8 mouse cellular contexts compared by ENCODE assay signal in the genomic region with DNA sequence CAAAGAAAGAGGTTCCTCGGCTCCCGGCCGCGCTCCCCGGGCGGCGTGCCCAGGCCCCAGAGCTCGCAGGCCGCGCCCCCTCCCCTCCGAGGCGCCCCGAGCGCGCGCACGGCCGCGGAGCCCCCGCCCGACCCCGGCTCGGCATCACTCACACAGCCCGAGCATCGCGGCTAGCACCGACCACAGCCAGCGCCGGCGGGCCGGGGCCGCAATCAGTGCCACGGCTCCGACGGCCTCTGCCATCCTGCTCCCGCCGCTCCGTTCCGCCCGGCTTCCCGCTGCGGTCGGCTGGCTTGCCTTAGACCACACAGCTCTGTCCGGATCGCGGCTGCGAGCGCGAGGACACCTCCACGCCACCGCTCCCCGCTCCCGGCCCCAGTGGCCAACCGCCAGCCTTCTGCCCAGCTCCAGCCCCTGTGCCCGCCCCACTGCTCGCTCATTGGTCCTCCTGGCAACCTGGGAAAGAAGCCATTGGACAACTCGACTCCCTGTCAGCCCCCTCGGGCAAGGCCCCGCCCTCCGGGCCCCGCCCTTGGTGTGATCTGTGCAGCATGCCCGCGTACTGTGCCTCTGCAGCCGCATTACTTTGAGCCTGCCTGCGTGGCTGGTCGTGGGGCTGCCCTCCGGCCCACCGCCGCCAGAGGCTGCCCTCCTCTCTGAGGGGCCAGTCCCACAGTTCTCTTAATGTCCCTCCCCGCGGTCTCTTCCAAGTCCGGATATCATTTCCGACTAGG. TPM values are rescaled to one million over a fixed set of nuclear protein-coding genes. Genes with fewer than 3 reads are reported as not detected.
DNase-seq lines count a peak whose midpoint lies in the region; ATAC-seq and TF ChIP-seq lines count a peak whose summit lies in the region.

Gene Mpzl1, minus strand, starts transcription at position 388 of the 734 bp plus-strand sequence.

- H3K9ac ChIP-seq in heart, embryonic 12.5 days: peak within 1 kb of the TSS; percentile 96
- H3K9ac ChIP-seq in kidney, postnatal 0 days (ENCODE audit: low read depth, low read length): peak within 1 kb of the TSS; percentile 95
- H3K9ac ChIP-seq in liver, embryonic 11.5 days (ENCODE audit: low read depth, low read length): peak within 1 kb of the TSS; percentile 61
- peak within 1 kb of the TSS; percentile 82 for H3K9ac ChIP-seq in stomach, embryonic 14.5 days (replicated peaks; ENCODE audit: low read depth, low read length)

- H3K27ac ChIP-seq in heart, embryonic 12.5 days (ENCODE audit: poor library complexity, severe bottlenecking): peak within 1 kb of the TSS; percentile 97
- H3K27ac ChIP-seq in kidney, postnatal 0 days: peak within 1 kb of the TSS; percentile 97
- H3K27ac ChIP-seq in liver, embryonic 11.5 days (ENCODE audit: low read depth, low read length): peak within 1 kb of the TSS; percentile 65
- peak within 1 kb of the TSS; percentile 98 for H3K27ac ChIP-seq in stomach, embryonic 14.5 days (ENCODE audit: low read length)

- no peaks in the 10 kb centered on the region for H3K27me3 ChIP-seq in heart, embryonic 12.5 days (replicated peaks)
- H3K27me3 ChIP-seq in kidney, postnatal 0 days (ENCODE audit: insufficient read depth, low read length): no peaks in the 10 kb centered on the region
- H3K27me3 ChIP-seq in liver, embryonic 11.5 days (replicated peaks; ENCODE audit: control insufficient read depth, insufficient read depth, low read length): no peaks in the 10 kb centered on the region
- H3K27me3 ChIP-seq in stomach, embryonic 14.5 days (ENCODE audit: control insufficient read depth, insufficient read depth, low read length): no peaks in the 10 kb centered on the region

- peak; percentile 40 for TF ChIP-seq CTCF in kidney, postnatal 0 days (IDR thresholded peaks at IDR 0.05; ENCODE audit: low read depth)

- under 1% methylated on average over 71 of the region's 73 CpGs for WGBS in heart, embryonic 12.5 days
- under 1% methylated on average over 67 of the region's 73 CpGs for WGBS in kidney, postnatal 0 days
- under 1% methylated on average over 67 of the region's 73 CpGs for WGBS in liver, embryonic 11.5 days
- 1% methylated on average over 57 of the region's 73 CpGs for WGBS in stomach, embryonic 14.5 days

- peak; percentile 100 for ATAC-seq in erythroid progenitor cell, adult 5-6 weeks (replicated peaks; ENCODE audit: low FRiP score, poor library complexity, severe bottlenecking)
- peak; percentile 99 for ATAC-seq in heart, embryonic 12.5 days (ENCODE audit: insufficient number of reproducible peaks, low FRiP score)
- peak; percentile 99 for ATAC-seq in kidney, postnatal 0 days (replicated peaks; ENCODE audit: low FRiP score, low read depth)
- peak; percentile 99 for ATAC-seq in liver, embryonic 11.5 days (replicated peaks; ENCODE audit: low FRiP score)
- ATAC-seq in stomach, embryonic 14.5 days (ENCODE audit: insufficient number of reproducible peaks, insufficient read depth, low FRiP score, low read depth): peak; percentile 99

- DNase-seq in CD4-positive helper T cell, adult 2 months (ENCODE audit: low read depth, low spot score): peak; percentile 94
- DNase-seq in brain, embryonic 18.5 days (ENCODE audit: low read depth, low spot score): peak; percentile 95
- DNase-seq in kidney, postnatal 0 days (ENCODE audit: low spot score): peak; percentile 99
- peak; percentile 97 for DNase-seq in liver, embryonic 11.5 days (ENCODE audit: low spot score)
- DNase-seq in naive thymus-derived CD4-positive, alpha-beta T cell, adult 2 months (ENCODE audit: low read depth): peak; percentile 95

- peak within 1 kb of the TSS; percentile 70 for H3K4me2 ChIP-seq in heart, embryonic 12.5 days
- peak within 1 kb of the TSS; percentile 76 for H3K4me2 ChIP-seq in kidney, postnatal 0 days (ENCODE audit: low read length)
- H3K4me2 ChIP-seq in liver, embryonic 11.5 days: peak within 1 kb of the TSS; percentile 66
- peak within 1 kb of the TSS; percentile 72 for H3K4me2 ChIP-seq in stomach, embryonic 14.5 days (replicated peaks; ENCODE audit: low read depth, low read length)

- no peaks in the 10 kb centered on the region for H3K9me3 ChIP-seq in heart, embryonic 12.5 days (replicated peaks)
- no peaks in the 10 kb centered on the region for H3K9me3 ChIP-seq in kidney, postnatal 0 days (replicated peaks; ENCODE audit: low read length)
- H3K9me3 ChIP-seq in liver, embryonic 11.5 days (ENCODE audit: control insufficient read depth, low read length): no peaks in the 10 kb centered on the region
- no peaks in the 10 kb centered on the region for H3K9me3 ChIP-seq in stomach, embryonic 14.5 days (ENCODE audit: control insufficient read depth, low read depth, low read length)

- peaks cover 49% of the 10 kb centered on the region for H3K4me1 ChIP-seq in heart, embryonic 12.5 days (replicated peaks)
- peaks cover 30% of the 10 kb centered on the region for H3K4me1 ChIP-seq in kidney, postnatal 0 days (replicated peaks; ENCODE audit: insufficient read depth, low read length)
- peaks cover 36% of the 10 kb centered on the region for H3K4me1 ChIP-seq in liver, embryonic 11.5 days (replicated peaks; ENCODE audit: control insufficient read depth, insufficient read depth, low read length)
- peaks cover 31% of the 10 kb centered on the region for H3K4me1 ChIP-seq in stomach, embryonic 14.5 days (ENCODE audit: control insufficient read depth, insufficient read depth, low read length)

- peak within 1 kb of the TSS; percentile 88 for H3K4me3 ChIP-seq in heart, embryonic 12.5 days
- peak within 1 kb of the TSS; percentile 88 for H3K4me3 ChIP-seq in kidney, postnatal 0 days (replicated peaks; ENCODE audit: low read depth, low read length)
- H3K4me3 ChIP-seq in liver, embryonic 11.5 days (ENCODE audit: low read depth, low read length): peak within 1 kb of the TSS; percentile 61
- peak within 1 kb of the TSS; percentile 78 for H3K4me3 ChIP-seq in stomach, embryonic 14.5 days (ENCODE audit: low read depth, low read length)

- H3K36me3 ChIP-seq in heart, embryonic 12.5 days: no peaks in the 10 kb centered on the region
- H3K36me3 ChIP-seq in kidney, postnatal 0 days (ENCODE audit: insufficient read depth, low read length): no peaks in the 10 kb centered on the region
- H3K36me3 ChIP-seq in liver, embryonic 11.5 days (ENCODE audit: control insufficient read depth, insufficient read depth, low read length): no peaks in the 10 kb centered on the region
- no peaks in the 10 kb centered on the region for H3K36me3 ChIP-seq in stomach, embryonic 14.5 days (ENCODE audit: control insufficient read depth, insufficient read depth, low read length)

RNA-seq across cellular contexts. Expression of gene Mpzl1, which starts in this region (rescaled TPM):
- total RNA-seq in erythroid progenitor cell, adult 5-6 weeks (2015; ENCODE audit: low replicate concordance): 2.9 and 31.0 TPM in 2 replicates
- total RNA-seq in erythroid progenitor cell, adult 5-6 weeks (2017; ENCODE audit: low replicate concordance): 3.0 TPM in 1 of 2 replicates, not detected in the other
- polyA plus RNA-seq in heart, embryonic 12.5 days (2016; fragmentation: Nextera tagmentation; extraction: Ambion mirVana): 126 and 135 TPM in 2 replicates
- polyA plus RNA-seq in kidney, postnatal 0 days (2015; fragmentation: Nextera tagmentation; extraction: Ambion mirVana): 186 and 191 TPM in 2 replicates
- polyA plus RNA-seq in liver, embryonic 11.5 days (2014; fragmentation: Nextera tagmentation; extraction: Ambion mirVana): 85.7 and 89.5 TPM in 2 replicates
- 201 and 203 TPM in 2 replicates for polyA plus RNA-seq in stomach, embryonic 14.5 days (2014; fragmentation: Nextera tagmentation; extraction: Ambion mirVana)

Comparison
In these comparisons a context has a peak if more than half of its experiments do, and no peak if none do; other contexts are left out.
1. Peak in every context shown above with its lines: DNase-seq, ATAC-seq, H3K4me3 ChIP-seq and H3K27ac ChIP-seq.